Mouse (Mus musculus) skeletal muscle tissue, postnatal 0 days (tissue): Measurements from ENCODE around the gene Dusp27. TPM values are rescaled to one million over a fixed set of nuclear protein-coding genes. Genes with fewer than 3 reads are reported as not detected.

Source experiments
- polyA plus RNA-seq: library from polyadenylated mRNA; unstranded; fragments of >200 nt; fragmentation: Nextera tagmentation; extraction: Ambion mirVana; gene quantifications from 2 replicates; pipeline ENCODE4 v1.2.1, GENCODE M21; 2015

Gene Dusp27
- polyA plus RNA-seq = 59.5 and 75.1 TPM in 2 replicates

DNA sequence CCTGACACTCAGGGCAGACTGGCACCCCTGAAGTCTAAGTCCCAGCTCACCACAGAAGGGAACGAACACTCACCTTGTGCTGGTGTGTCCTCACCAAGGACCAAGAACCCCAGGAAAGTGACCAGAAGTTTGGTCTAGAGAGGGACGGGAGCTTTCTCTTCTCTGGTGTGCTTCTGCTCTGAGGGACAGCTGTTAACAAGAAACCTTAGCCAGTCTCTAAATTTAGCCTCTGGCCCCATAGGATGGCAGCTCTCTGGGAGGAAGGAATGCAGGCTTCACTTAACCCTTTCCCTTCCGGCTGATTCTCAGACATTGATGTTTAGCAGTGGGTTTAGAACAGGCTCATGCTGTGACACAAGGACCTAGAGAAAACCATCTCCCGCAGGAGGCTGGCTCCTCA is at the start of gene Dusp27:
Gene Dusp27, minus strand, starts transcription at position 204 of the 400 bp plus-strand sequence.

DNA sequence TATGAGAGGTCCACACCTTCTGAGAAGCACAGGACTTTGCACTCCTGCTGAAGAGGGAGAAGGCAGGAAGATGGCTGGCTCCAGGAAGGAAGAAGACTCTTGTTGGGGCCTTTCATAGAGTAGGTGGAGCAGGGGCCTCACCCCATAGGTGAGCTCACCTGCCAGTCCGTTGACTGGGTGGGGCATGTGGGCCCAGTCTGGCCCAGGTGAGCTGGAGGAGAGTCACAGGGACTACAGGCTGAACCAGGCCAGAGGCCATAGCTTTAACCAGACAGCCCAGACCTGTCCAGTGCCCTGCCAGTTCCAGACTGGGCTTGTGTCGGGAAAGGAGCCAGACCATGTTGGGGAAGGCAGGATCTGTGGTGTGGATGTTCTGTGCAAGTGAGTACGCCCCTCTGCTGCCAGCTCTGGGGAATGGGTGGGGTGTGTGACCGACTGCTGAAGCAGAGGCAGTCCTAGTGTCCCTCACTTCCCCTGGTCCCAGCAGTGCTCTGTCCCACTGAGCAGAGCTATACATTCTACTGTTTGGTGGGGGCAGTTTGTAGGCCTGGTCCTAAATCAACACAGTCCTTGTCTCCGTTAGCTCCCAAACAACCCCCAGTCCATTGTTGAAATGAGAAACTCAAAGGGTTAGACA is 2.6 kb upstream of the Dusp27 start, which contains the start of gene Gpa33:
Gene Gpa33, plus strand, starts transcription at position 15 of the 637 bp plus-strand sequence.

Other genes with a start within 250 kb of the Dusp27 start
- 4.3 TPM in 2 replicates for gene Pou2f1, start 125.2 kb downstream of the Dusp27 start, polyA plus RNA-seq
- not detected in 2 replicates for gene Gpa33, start 2.3 kb upstream of the Dusp27 start, polyA plus RNA-seq
- gene Mael, start 110.8 kb upstream of the Dusp27 start, polyA plus RNA-seq = not detected in 2 replicates
- 0.40 and 0.48 TPM in 2 replicates for gene Ildr2, start 126.2 kb upstream of the Dusp27 start, polyA plus RNA-seq